Mouse (Mus musculus) MEL (cell line): ENCODE measurements around the gene Gm44579.

ENCODE experiments used
- CTCF ChIP-seq, 3 experiments: IDR thresholded peaks in 2 of 3; conservative IDR thresholded peaks in 1 of 3; 2 replicates each; pipeline ENCODE4 v1.5.1; 2011 to 2012; ENCODE audit warnings: low read length in 3 of 3, low read depth in 2 of 3, mild to moderate bottlenecking in 2 of 3, improper control_type of control experiment in 1 of 3, inconsistent platforms in 1 of 3, mixed read lengths in 1 of 3, moderate library complexity in 1 of 3; ENCODE audit not compliant: control insufficient read depth in 1 of 3, insufficient read depth in 1 of 3, poor library complexity in 1 of 3, severe bottlenecking in 1 of 3
- NELFE ChIP-seq: IDR thresholded peaks from 2 replicates; pipeline ENCODE4 v1.6.1; 2011; ENCODE audit warnings: low read depth, low read length, improper control_type of control experiment
- POLR2AphosphoS5 ChIP-seq: IDR thresholded peaks from 2 replicates; pipeline ENCODE4 v1.6.1; 2012; ENCODE audit warnings: low read depth, borderline replicate concordance, mild to moderate bottlenecking, inconsistent platforms, low read length, moderate library complexity, mixed read lengths
- ZC3H11A ChIP-seq: IDR thresholded peaks from 2 replicates; pipeline ENCODE4 v1.6.1; 2012; ENCODE audit warnings: low read depth, mild to moderate bottlenecking, inconsistent platforms, low read length, improper control_type of control experiment

DNA sequence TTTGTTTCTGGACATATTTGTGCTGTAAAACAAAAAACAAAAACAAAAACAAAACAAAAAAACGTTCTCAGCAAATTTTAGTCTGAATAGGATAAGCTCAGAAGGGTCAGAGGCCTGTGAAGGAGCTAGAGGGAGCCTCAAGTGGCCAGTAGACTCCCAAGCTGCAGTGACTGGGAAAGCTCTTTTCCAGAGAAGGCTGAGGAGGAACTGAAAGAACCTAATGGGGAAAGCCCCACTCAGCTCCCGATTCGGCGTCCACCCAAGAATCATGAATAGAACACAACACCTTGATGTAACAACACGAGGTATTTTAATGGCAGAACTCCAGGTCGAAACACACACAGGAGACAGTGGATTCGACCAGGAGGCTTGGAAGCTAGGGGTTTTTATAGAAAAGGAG lies 37.0 kb upstream of the Gm44579 start:
- no peak for TF ChIP-seq ZC3H11A
- no peak for TF ChIP-seq POLR2AphosphoS5
- no peak for TF ChIP-seq CTCF (IDR thresholded peaks at IDR 0.05 in 2 of 3, conservative IDR thresholded peaks at IDR 0.05 in 1 of 3; ENCODE audit: control insufficient read depth in 1 of 3, insufficient read depth in 1 of 3, low read depth in 2 of 3, low read length in 3 of 3, poor library complexity in 1 of 3, severe bottlenecking in 1 of 3)
- no peak for TF ChIP-seq NELFE
